Mouse (Mus musculus) forebrain, embryonic 12.5 days (tissue): ENCODE results near the gene Setd6. TPM values are rescaled to one million over a fixed set of nuclear protein-coding genes. Genes with fewer than 3 reads are reported as not detected.
A peak's percentile ranks its signal among the peaks of the same experiment; 100 is the strongest.

Experiments
- ATAC-seq: fragments of 200-750 bp; cut with Nextera tagmentation; 2 replicates; pipeline ENCODE4 v1.8.0; 2017; ENCODE audit warnings: moderate TSS enrichment; ENCODE audit not compliant: low FRiP score
- H3K27ac ChIP-seq: fragments of 300-500 bp; sonication (generic); 2 replicates; pipeline ENCODE4 v1.5.1; 2016; ENCODE audit warnings: mild to moderate bottlenecking
- H3K27me3 ChIP-seq: fragments of 300-500 bp; sonication (generic); 2 replicates; pipeline ENCODE4 v1.6.1; 2016; ENCODE audit warnings: mild to moderate bottlenecking
- H3K36me3 ChIP-seq: fragments of 300-500 bp; sonication (generic); replicated peaks from 2 replicates; pipeline ENCODE4 v1.6.1; 2016; ENCODE audit warnings: mild to moderate bottlenecking
- H3K4me1 ChIP-seq: fragments of 300-500 bp; sonication (generic); 2 replicates; pipeline ENCODE4 v1.6.1; 2016
- H3K4me2 ChIP-seq: fragments of 300-500 bp; sonication (generic); 2 replicates; pipeline ENCODE4 v1.6.1; 2016; ENCODE audit warnings: mild to moderate bottlenecking, moderate library complexity
- H3K4me3 ChIP-seq: fragments of 300-500 bp; sonication (generic); replicated peaks from 2 replicates; pipeline ENCODE4 v1.5.1; 2016; ENCODE audit warnings: mild to moderate bottlenecking
- H3K9ac ChIP-seq: fragments of 300-500 bp; sonication (generic); 2 replicates; pipeline ENCODE4 v1.6.1; 2016; ENCODE audit warnings: mild to moderate bottlenecking
- H3K9me3 ChIP-seq: fragments of 300-500 bp; sonication (generic); 2 replicates; pipeline ENCODE4 v1.6.1; 2016
- WGBS: fragments of 180-500 bp; shearing (Covaris S2); methylation state at CpG from one replicate; pipeline ENCODE4 v1.1.7; 2016; 5-methylcytosine and 5-hydroxymethylcytosine counted together
- polyA plus RNA-seq: library from polyadenylated mRNA; unstranded; fragments of >200 nt; fragmentation: Nextera tagmentation; extraction: Ambion mirVana; gene quantifications from 2 replicates; pipeline ENCODE4 v1.2.1, GENCODE M21; 2016

The Setd6 gene
- polyA plus RNA-seq, 1 experiment from 2014 or later: 33.0 TPM

GRCm38 (mm10) chr8:95713100-95714010 lies 2.3 kb upstream of the Setd6 start:
- 80% methylated on average over 19 of the region's 19 CpGs for WGBS

GRCm38 (mm10) chr8:95714367-95714766 lies 1.3 kb upstream of the Setd6 start:
- Histone ChIP-seq H3K9ac (no peak overlapping the region), H3K4me1 (peaks cover 22% of the 10 kb centered on the region), H3K36me3 (peaks cover 33% of the 10 kb centered on the region), H3K4me3 (no peak overlapping the region), H3K27ac (no peak overlapping the region), H3K27me3 (no peaks in the 10 kb centered on the region), H3K9me3 (no peaks in the 10 kb centered on the region), H3K4me2 (no peak overlapping the region)
- WGBS: 96% methylated on average over 4 of the region's 4 CpGs
- no peak for ATAC-seq

More at GRCm38 (mm10) chr8:95713100-95714010, 2.3 kb upstream of the Setd6 start:
- Histone ChIP-seq H3K9ac (no peak overlapping the region; the same call in 1 of the 2 replicates), H3K36me3 (peaks cover 23% of the 10 kb centered on the region), H3K4me3 (no peak overlapping the region), H3K27ac (no peak overlapping the region), H3K9me3 (no peaks in the 10 kb centered on the region), H3K4me1 (peaks cover 22% of the 10 kb centered on the region), H3K4me2 (no peak overlapping the region), H3K27me3 (no peaks in the 10 kb centered on the region)
- ATAC-seq: peak; percentile 41; the same call in 1 of the 2 replicates

GRCm38 (mm10) chr8:95714837-95715413 lies 756 bp upstream of the Setd6 start:
- Histone ChIP-seq H3K4me1 (peaks cover 22% of the 10 kb centered on the region), H3K27ac (no peak overlapping the region), H3K4me3 (peak overlapping the region; percentile 83), H3K4me2 (peak overlapping the region; percentile 94), H3K9me3 (no peaks in the 10 kb centered on the region), H3K27me3 (no peaks in the 10 kb centered on the region), H3K9ac (peak overlapping the region; percentile 87; the same call in 1 of the 2 replicates), H3K36me3 (peaks cover 33% of the 10 kb centered on the region)
- WGBS: 86% methylated on average over 6 of the region's 6 CpGs
- ATAC-seq: no peak

- H3K27ac ChIP-seq: peak overlapping the region; percentile 68; the same call in 1 of the 2 replicates
- 18% methylated on average over 21 of the region's 21 CpGs for WGBS
- peak overlapping the region; percentile 83 for H3K4me3 ChIP-seq
- no peaks in the 10 kb centered on the region for H3K9me3 ChIP-seq
- H3K27me3 ChIP-seq: no peaks in the 10 kb centered on the region
- peaks cover 22% of the 10 kb centered on the region for H3K4me1 ChIP-seq
- ATAC-seq: no peak
- H3K4me2 ChIP-seq: peak overlapping the region; percentile 94
- peaks cover 40% of the 10 kb centered on the region for H3K36me3 ChIP-seq
- peak overlapping the region; percentile 87 for H3K9ac ChIP-seq
These were observed 1.1 kb downstream of the Setd6 start for GRCm38 (mm10) chr8:95716546-95717335.

GRCm38 (mm10) chr8:95727625-95728024 lies 11.9 kb downstream of the Setd6 start:
- no peak overlapping the region for H3K4me3 ChIP-seq
- H3K9ac ChIP-seq: no peak overlapping the region
- H3K27me3 ChIP-seq: no peaks in the 10 kb centered on the region
- no peaks in the 10 kb centered on the region for H3K9me3 ChIP-seq
- no peak overlapping the region for H3K4me2 ChIP-seq
- H3K36me3 ChIP-seq: peaks cover 87% of the 10 kb centered on the region
- H3K4me1 ChIP-seq: no peaks in the 10 kb centered on the region
- no peak overlapping the region for H3K27ac ChIP-seq
- ATAC-seq: no peak
- 92% methylated on average over 4 of the region's 4 CpGs for WGBS

GRCm38 (mm10) chr8:95738596-95738995 lies 22.9 kb downstream of the Setd6 start:
- Histone ChIP-seq H3K9me3 (no peaks in the 10 kb centered on the region), H3K36me3 (peaks cover 85% of the 10 kb centered on the region)
- WGBS: 84% methylated on average over 7 of the region's 7 CpGs

GRCm38 (mm10) chr8:95741732-95742131 lies 26.1 kb downstream of the Setd6 start:
- no peak overlapping the region for H3K4me2 ChIP-seq
- H3K4me1 ChIP-seq: no peaks in the 10 kb centered on the region
- H3K27me3 ChIP-seq: no peaks in the 10 kb centered on the region
- no peak for ATAC-seq
- H3K36me3 ChIP-seq: peaks cover 92% of the 10 kb centered on the region
- WGBS: 93% methylated on average over 7 of the region's 7 CpGs
- no peak overlapping the region for H3K4me3 ChIP-seq
- no peak overlapping the region for H3K9ac ChIP-seq
- H3K27ac ChIP-seq: no peak overlapping the region
- no peaks in the 10 kb centered on the region for H3K9me3 ChIP-seq

More at GRCm38 (mm10) chr8:95738596-95738995, 22.9 kb downstream of the Setd6 start:
- Histone ChIP-seq H3K27me3 (no peaks in the 10 kb centered on the region), H3K27ac (no peak overlapping the region), H3K9ac (no peak overlapping the region), H3K4me1 (no peaks in the 10 kb centered on the region), H3K4me3 (no peak overlapping the region), H3K4me2 (no peak overlapping the region)
- ATAC-seq: no peak

- Histone ChIP-seq H3K27me3 (no peaks in the 10 kb centered on the region), H3K9ac (no peak overlapping the region), H3K4me2 (no peak overlapping the region), H3K27ac (no peak overlapping the region), H3K9me3 (no peaks in the 10 kb centered on the region), H3K4me1 (no peaks in the 10 kb centered on the region), H3K4me3 (no peak overlapping the region), H3K36me3 (peaks cover 83% of the 10 kb centered on the region)
- ATAC-seq: no peak
- 93% methylated on average over 4 of the region's 4 CpGs for WGBS
These were observed 32.3 kb downstream of the Setd6 start for GRCm38 (mm10) chr8:95748028-95748427.

GRCm38 (mm10) chr8:95751924-95752323 lies 36.2 kb downstream of the Setd6 start:
- WGBS: 100% methylated on average over 1 of the region's 1 CpGs
- Histone ChIP-seq H3K27ac (no peak overlapping the region), H3K36me3 (peaks cover 78% of the 10 kb centered on the region), H3K4me3 (no peak overlapping the region), H3K4me1 (no peaks in the 10 kb centered on the region), H3K9ac (no peak overlapping the region), H3K4me2 (no peak overlapping the region), H3K9me3 (no peaks in the 10 kb centered on the region), H3K27me3 (no peaks in the 10 kb centered on the region)
- ATAC-seq: no peak

GRCm38 (mm10) chr8:95760323-95760722 lies 44.6 kb downstream of the Setd6 start:
- Histone ChIP-seq H3K4me2 (no peak overlapping the region), H3K9me3 (no peaks in the 10 kb centered on the region), H3K4me3 (no peak overlapping the region), H3K27me3 (no peaks in the 10 kb centered on the region), H3K9ac (no peak overlapping the region), H3K27ac (no peak overlapping the region), H3K4me1 (no peaks in the 10 kb centered on the region), H3K36me3 (peaks cover 77% of the 10 kb centered on the region)
- 94% methylated on average over 6 of the region's 6 CpGs for WGBS
- ATAC-seq: no peak

- H3K9me3 ChIP-seq: no peaks in the 10 kb centered on the region
These were observed 48.5 kb downstream of the Setd6 start for GRCm38 (mm10) chr8:95764133-95764532.

More at GRCm38 (mm10) chr8:95764133-95764532, 48.5 kb downstream of the Setd6 start:
- 92% methylated on average over 1 of the region's 1 CpGs for WGBS
- no peak overlapping the region for H3K27ac ChIP-seq
- H3K36me3 ChIP-seq: peaks cover 82% of the 10 kb centered on the region
- no peak overlapping the region for H3K4me3 ChIP-seq
- no peaks in the 10 kb centered on the region for H3K4me1 ChIP-seq
- no peak overlapping the region for H3K9ac ChIP-seq
- ATAC-seq: no peak
- H3K27me3 ChIP-seq: no peaks in the 10 kb centered on the region
- no peak overlapping the region for H3K4me2 ChIP-seq
